Mouse (Mus musculus) common myeloid progenitor, adult 5-6 weeks (primary cell): ENCODE data around the gene Trim24. TPM values are rescaled to one million over a fixed set of nuclear protein-coding genes. Genes with fewer than 3 reads are reported as not detected.
"Not testable (repeated sequence)": the region's sequence is repeated elsewhere in the genome, so short reads cannot be mapped to it uniquely, and the experiment has no call there.

Source experiments
- ATAC-seq: replicated peaks from 2 replicates; pipeline ENCODE4 v1.8.0; 2016; ENCODE audit warnings: low read depth, mild to moderate bottlenecking, moderate TSS enrichment, inconsistent platforms; ENCODE audit not compliant: poor library complexity, severe bottlenecking
- total RNA-seq: library from RNA; stranded (forward); fragments of 200-1000, 187-1606 nt; gene quantifications from 2 replicates; pipeline ENCODE4 v1.2.3, GENCODE M21; 2017

Gene Trim24
- 23.7 and 29.2 TPM in 2 replicates for total RNA-seq

DNA sequence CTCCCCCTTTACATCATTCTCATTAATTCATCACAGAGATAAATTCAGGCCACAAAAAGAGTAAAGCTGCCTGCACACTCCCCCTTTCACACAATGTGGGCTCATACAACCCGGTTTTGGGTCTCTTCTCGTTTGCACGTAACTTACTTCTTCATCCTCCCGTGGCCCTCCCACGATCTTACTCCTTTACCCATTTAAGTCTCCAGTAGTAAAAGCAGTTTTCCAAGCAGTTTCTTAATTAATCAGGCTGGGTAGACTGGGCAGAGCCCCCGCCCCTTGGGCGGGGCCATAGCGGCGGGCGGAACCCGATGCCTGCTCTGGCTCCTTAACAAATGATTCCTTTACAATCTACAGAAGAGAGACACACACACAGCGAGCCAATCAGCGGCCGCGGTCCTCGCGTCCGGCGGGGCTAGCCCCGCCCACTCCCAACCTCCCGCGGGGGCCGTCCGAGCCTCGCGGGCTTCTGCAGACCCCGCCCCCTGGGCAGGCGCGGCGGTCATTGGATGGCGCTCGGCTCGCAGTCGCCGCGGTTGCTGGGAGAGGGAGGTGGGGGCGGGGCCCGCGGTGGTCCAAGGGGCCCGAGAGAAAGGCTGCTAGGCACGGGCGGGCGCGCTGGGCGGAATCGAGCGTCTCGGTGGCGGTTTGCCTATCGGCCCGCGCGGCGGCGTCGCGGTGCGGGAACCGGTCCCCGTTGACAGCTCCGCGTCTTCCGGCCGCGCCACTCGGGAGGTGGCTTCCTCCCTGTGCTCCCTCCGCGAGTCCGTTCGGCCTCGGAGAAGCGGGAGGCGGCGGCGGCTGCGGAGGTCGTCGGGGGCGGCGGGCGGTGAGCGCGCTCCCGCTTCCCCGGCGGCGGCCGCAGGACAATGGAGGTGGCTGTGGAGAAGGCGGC, at the start of gene Trim24:
Gene Trim24, plus strand, starts transcription at position 567 of the 892 bp plus-strand sequence.
- peak; percentile 93 for ATAC-seq

- ATAC-seq, result no peak
These were observed 49.0 kb upstream of the Trim24 start for GRCm38 (mm10) chr6:37821531-37822051.

GRCm38 (mm10) chr6:37822390-37822789, 48.2 kb upstream of the Trim24 start:
- no peak for ATAC-seq

DNA sequence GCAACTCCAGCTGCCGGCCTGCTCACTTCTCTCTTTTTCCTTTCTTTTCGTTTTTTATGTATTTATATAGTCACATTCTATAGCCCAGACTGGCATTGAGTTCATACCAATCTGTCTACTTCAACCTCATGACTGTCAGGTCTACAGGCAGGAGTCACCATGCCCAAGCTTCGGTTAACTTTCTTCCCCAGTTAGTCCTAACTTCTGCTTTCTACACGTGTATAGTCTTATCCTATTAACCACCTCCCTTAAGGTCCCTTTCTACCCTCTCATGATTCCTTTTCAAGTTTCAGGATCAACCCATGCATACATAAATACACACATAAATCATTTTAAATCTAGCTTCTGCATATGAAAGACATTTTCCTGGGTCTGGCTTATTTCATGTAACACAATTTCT, 46.9 kb upstream of the Trim24 start:
- no peak for ATAC-seq

GRCm38 (mm10) chr6:37825331-37826115, 45.1 kb upstream of the Trim24 start:
- ATAC-seq, result not testable (repeated sequence)

- no peak for ATAC-seq
These were observed 41.7 kb upstream of the Trim24 start for GRCm38 (mm10) chr6:37828955-37829354.

DNA sequence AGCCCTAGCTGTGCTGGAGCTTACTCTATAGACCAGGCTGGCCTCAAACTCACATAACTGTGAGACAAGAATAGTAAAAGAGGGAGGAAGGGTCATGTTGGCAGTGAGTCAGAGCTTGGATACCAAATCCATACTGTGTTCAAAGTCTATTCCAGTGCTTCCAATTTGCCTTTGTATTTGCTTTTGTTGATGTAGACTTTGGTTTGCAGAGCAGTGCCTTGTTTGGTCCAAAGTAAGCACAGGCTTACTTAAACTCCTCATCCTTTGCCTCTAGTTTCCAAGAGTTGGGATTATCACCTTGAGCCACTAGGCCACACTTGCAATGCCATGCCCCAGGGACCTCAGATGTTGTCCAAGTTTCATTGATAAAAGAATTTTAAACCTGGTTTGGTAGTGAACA, 41.0 kb upstream of the Trim24 start:
- ATAC-seq, result no peak

DNA sequence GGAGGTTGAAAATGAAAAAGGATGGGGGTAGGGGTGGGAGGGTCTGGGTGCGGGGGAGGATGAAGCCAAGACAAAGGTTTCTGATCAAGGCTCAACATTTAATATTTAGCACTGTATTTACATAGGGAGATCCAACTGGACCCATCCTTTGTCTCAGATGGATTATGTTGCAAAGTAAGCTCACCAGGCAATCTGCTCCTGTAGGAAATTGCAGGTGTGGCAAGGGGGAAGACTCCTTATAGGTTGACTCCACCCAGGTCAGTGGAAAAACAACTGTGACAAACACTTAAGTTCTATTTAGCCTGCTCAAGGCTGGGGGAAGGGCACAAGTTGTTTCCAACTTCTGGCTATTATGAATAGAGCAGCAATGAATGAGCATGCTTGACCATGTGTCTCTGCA, 36.9 kb upstream of the Trim24 start:
- ATAC-seq, result no peak

DNA sequence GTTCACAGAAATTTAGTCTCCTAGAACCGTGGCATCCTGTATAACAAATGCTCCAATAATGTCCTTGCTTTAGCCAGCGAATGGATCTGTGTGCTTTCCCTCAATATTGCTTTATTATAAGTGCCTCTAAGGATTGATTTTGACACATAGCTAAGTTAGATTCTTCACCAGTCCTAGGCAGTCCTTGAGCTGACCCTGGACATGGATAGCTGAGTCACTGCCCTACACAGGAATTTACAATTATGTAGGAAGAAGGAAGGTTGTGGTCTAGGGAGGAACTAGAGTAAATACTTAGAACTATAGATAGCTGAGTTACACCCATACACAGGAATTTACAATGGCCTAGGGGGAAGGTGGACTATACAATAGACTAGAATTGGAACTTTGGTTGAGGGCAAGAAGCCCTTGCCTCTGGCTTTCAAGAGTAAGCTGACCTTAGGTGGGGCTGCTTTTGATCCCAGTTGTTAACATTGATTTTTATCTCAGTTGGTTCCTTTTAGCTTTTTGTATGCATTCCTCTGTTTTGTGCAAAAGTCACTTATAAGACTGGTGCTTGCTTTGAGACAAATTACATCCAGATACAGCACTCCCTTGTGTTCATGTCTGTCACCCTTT, 33.6 kb upstream of the Trim24 start:
- ATAC-seq, result not testable (repeated sequence)

- ATAC-seq, result no peak
These were observed 27.6 kb upstream of the Trim24 start for GRCm38 (mm10) chr6:37842779-37843605.

GRCm38 (mm10) chr6:37843647-37844273, 26.9 kb upstream of the Trim24 start:
- no peak for ATAC-seq

GRCm38 (mm10) chr6:37844947-37845346, 25.7 kb upstream of the Trim24 start:
- ATAC-seq, result not testable (repeated sequence)

DNA sequence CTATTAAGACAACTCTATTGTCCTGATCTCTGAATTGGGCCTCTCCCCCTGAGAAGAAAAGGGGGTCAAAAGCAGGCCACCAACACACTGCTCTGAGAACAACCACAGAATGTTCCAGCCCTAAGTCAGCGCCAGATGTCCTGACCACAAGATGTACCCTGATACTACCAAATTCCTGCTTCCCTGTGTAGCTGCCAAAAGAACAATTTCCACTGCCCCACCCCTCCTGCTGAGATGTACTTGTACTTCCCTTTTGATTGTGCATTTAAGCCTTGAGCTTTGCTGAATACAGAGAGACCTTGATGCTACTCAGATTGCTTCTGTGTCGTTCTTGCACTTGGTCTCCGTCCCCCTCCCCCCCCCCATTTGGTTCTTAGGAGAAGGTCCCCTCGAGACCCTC, 23.1 kb upstream of the Trim24 start:
- not testable (repeated sequence) for ATAC-seq

GRCm38 (mm10) chr6:37851352-37851751, 19.3 kb upstream of the Trim24 start:
- no peak for ATAC-seq

- no peak for ATAC-seq
These were observed 17.3 kb upstream of the Trim24 start for GRCm38 (mm10) chr6:37853289-37853688.

- ATAC-seq, result peak; percentile 63; the same call in 1 of the 2 replicates
These were observed 15.2 kb upstream of the Trim24 start for GRCm38 (mm10) chr6:37855384-37855783.

GRCm38 (mm10) chr6:37856300-37856699, 14.3 kb upstream of the Trim24 start:
- not testable (repeated sequence) for ATAC-seq

DNA sequence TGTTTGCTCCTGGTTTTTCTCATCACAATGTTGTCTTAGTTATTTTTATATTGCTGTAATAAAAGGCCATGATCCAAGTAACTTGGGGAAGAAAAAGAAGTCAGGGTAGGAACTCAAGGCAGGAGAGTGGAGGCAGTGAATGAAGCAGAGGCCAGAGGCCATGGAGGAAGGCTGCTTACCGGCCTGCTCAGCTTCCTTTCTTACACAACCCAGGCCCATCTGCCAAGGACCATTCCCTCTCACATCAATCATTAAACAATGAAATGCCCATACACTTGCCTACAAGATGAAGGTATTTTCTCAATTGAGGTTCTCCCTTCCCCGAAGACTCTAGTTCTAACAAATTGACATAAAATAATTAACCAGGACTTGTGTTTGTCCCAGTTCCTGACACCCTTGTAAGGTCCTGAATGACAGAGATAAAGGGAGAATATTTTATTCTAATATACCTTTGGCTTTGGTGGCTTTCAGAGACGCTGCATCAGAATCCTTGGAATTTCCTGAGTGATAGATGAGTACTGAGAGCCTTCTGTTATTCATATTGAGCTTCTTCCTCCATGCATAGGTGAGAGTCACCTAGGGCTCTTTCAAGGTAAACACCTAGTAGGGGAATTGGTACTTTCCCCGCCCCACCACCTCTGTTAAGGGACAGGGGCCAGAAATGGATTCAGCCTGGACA, 13.3 kb upstream of the Trim24 start:
- no peak for ATAC-seq
